In the genomic region with DNA sequence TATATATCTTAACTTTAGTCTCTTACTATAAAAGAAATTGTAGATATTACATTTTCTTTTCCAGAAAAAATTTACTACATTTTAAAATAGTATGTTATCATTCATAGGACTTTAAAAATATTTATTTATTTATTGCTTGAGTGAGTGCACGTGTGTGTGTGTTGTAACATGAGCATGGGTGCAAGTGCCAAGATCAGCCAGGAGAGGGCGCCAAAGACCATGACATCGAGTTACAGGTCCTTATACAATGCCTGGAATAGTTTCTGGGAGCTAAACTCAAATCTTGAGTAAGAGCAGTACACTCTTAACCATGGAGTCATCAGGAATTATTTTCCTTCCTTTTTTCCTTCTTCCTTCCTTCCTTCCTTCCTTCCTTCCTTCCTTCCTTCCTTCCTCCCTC, we compare ENCODE assay signal across 10 mouse cellular contexts.
A peak's percentile ranks its signal among the peaks of the same experiment; 100 is the strongest.
DNase-seq lines count a peak whose midpoint lies in the region; ATAC-seq and TF ChIP-seq lines count a peak whose summit lies in the region.
"Had no signal": no experiment of that assay in that cellular context is flagged by ENCODE, and none has a peak within 500 bp of the region (broad histone marks: within the 10 kb centered on the region; RNA-seq: fewer than 3 reads in every experiment).

No protein-coding gene starts in this region.

- H3K36me3 ChIP-seq in heart, adult 2 months (ENCODE audit: control insufficient read depth, insufficient read depth, low read length): no peaks in the 10 kb centered on the region
- no peaks in the 10 kb centered on the region for H3K36me3 ChIP-seq in heart, embryonic 12.5 days
- H3K36me3 ChIP-seq: hindbrain, embryonic 15.5 days; midbrain, embryonic 12.5 days had no signal

- intact Hi-C loops in heart, adult 2 months (cut with DNase I): no loop called here

- no peaks in the 10 kb centered on the region for H3K4me1 ChIP-seq in heart, adult 2 months (ENCODE audit: control insufficient read depth, insufficient read depth, low read length)
- H3K4me1 ChIP-seq in heart, embryonic 12.5 days (replicated peaks): no peaks in the 10 kb centered on the region
- H3K4me1 ChIP-seq: hindbrain, embryonic 15.5 days; midbrain, embryonic 12.5 days had no signal

- H3K79me2 ChIP-seq in heart, adult 2 months (replicated peaks; ENCODE audit: control insufficient read depth, insufficient read depth, low read length): no peaks in the 10 kb centered on the region

- TF ChIP-seq EP300 in heart, adult 2 months (IDR thresholded peaks at IDR 0.05; ENCODE audit: insufficient read depth, low read depth, low read length): no peak

- TF ChIP-seq CTCF in heart, adult 2 months (IDR thresholded peaks at IDR 0.05): peak; percentile 56

- no peak overlapping the region for H3K27ac ChIP-seq in heart, adult 2 months
- no peak overlapping the region for H3K27ac ChIP-seq in heart, embryonic 12.5 days (ENCODE audit: poor library complexity, severe bottlenecking)
- H3K27ac ChIP-seq: hindbrain, embryonic 15.5 days; midbrain, embryonic 12.5 days had no signal

- H3K4me2 ChIP-seq in heart, embryonic 12.5 days: no peak overlapping the region
- H3K4me2 ChIP-seq: hindbrain, embryonic 15.5 days; midbrain, embryonic 12.5 days had no signal

- H3K9ac ChIP-seq in heart, adult 2 months (ENCODE audit: low read depth, low read length): no peak overlapping the region
- H3K9ac ChIP-seq in heart, embryonic 12.5 days: no peak overlapping the region
- H3K9ac ChIP-seq: hindbrain, embryonic 15.5 days; midbrain, embryonic 12.5 days had no signal

- H3K9me3 ChIP-seq in heart, embryonic 12.5 days (replicated peaks): no peaks in the 10 kb centered on the region
- H3K9me3 ChIP-seq: hindbrain, embryonic 15.5 days; midbrain, embryonic 12.5 days had no signal

- no peak for TF ChIP-seq POLR2A in heart, adult 2 months (IDR thresholded peaks at IDR 0.05; ENCODE audit: insufficient read depth, low read depth, low read length)

- H3K27me3 ChIP-seq in heart, adult 2 months (ENCODE audit: control insufficient read depth, insufficient read depth, low read length): no peaks in the 10 kb centered on the region
- H3K27me3 ChIP-seq in heart, embryonic 12.5 days (replicated peaks): no peaks in the 10 kb centered on the region
- H3K27me3 ChIP-seq: hindbrain, embryonic 15.5 days; midbrain, embryonic 12.5 days had no signal

- ATAC-seq in heart, embryonic 12.5 days (ENCODE audit: insufficient number of reproducible peaks, low FRiP score): no peak
- no peak for ATAC-seq in megakaryocyte-erythroid progenitor cell, adult 5-6 weeks (replicated peaks; ENCODE audit: low FRiP score, low TSS enrichment, poor library complexity, severe bottlenecking)
- no peak for ATAC-seq in CD4-positive, CD25-positive, alpha-beta regulatory T cell, adult 4 months

- no peak overlapping the region for H3K4me3 ChIP-seq in heart, adult 2 months
- H3K4me3 ChIP-seq in heart, embryonic 12.5 days: no peak overlapping the region
- H3K4me3 ChIP-seq: hindbrain, embryonic 15.5 days; midbrain, embryonic 12.5 days had no signal

- DNase-seq in heart, adult 2 months: no peak
- DNase-seq in ovary, postnatal 36 days (ENCODE audit: low spot score): peak; percentile 12
- no peak for DNase-seq in ovary, postnatal 10 days (ENCODE audit: low spot score)
- DNase-seq in c-Kit-positive CD71-positive TER-119-negative erythroid progenitor cells, embryonic 14.5 days (ENCODE audit: low read depth): peak; percentile 4
- peak; percentile 33 for DNase-seq in kidney, postnatal 10 days

- 14% methylated on average over 3 of the region's 3 CpGs for WGBS in heart, adult 2 months
- WGBS in heart, embryonic 12.5 days: 6% methylated on average over 3 of the region's 3 CpGs

Comparison
In these comparisons a context has a peak if more than half of its experiments do, and no peak if none do; other contexts are left out.
1. DNase-seq: peak in ovary, postnatal 36 days (single experiment), c-Kit-positive CD71-positive TER-119-negative erythroid progenitor cells, embryonic 14.5 days (single experiment) and kidney, postnatal 10 days (single experiment); none in heart, adult 2 months (0 of 2) and ovary, postnatal 10 days (single experiment).